Mouse (Mus musculus): ENCODE measurements around the gene Ces3b. TPM values are rescaled to one million over a fixed set of nuclear protein-coding genes. Genes with fewer than 3 reads are reported as not detected.

Ces3b gene
- polyA plus RNA-seq, 1 experiment from 2014 or later = not detected

Other genes with a start within 250 kb of the Ces3b start
- not detected in 2 replicates for gene Ces2c, start 236.7 kb upstream of the Ces3b start, polyA plus RNA-seq (2015; fragmentation: Nextera tagmentation; extraction: Ambion mirVana)
- gene Ces2e, start 157.5 kb upstream of the Ces3b start, polyA plus RNA-seq (2015; fragmentation: Nextera tagmentation; extraction: Ambion mirVana) = 0.06 TPM in 1 of 2 replicates, not detected in the other
- gene Ces2f, start 136.4 kb upstream of the Ces3b start, polyA plus RNA-seq (2015; fragmentation: Nextera tagmentation; extraction: Ambion mirVana) = 0.06 and 0.13 TPM in 2 replicates
- 0.05 and 0.24 TPM in 2 replicates for gene Ces2g, start 122.0 kb upstream of the Ces3b start, polyA plus RNA-seq (2015; fragmentation: Nextera tagmentation; extraction: Ambion mirVana)
- gene Ces2h, start 82.9 kb upstream of the Ces3b start, polyA plus RNA-seq (2015; fragmentation: Nextera tagmentation; extraction: Ambion mirVana) = not detected in 2 replicates
- not detected in 2 replicates for gene Ces3a, start 35.2 kb upstream of the Ces3b start, polyA plus RNA-seq (2015; fragmentation: Nextera tagmentation; extraction: Ambion mirVana)
- not detected in 2 replicates for gene Ces4a, start 48.0 kb downstream of the Ces3b start, polyA plus RNA-seq (2015; fragmentation: Nextera tagmentation; extraction: Ambion mirVana)
- gene Cbfb, start 86.9 kb downstream of the Ces3b start, polyA plus RNA-seq (2015; fragmentation: Nextera tagmentation; extraction: Ambion mirVana) = 97.1 and 101 TPM in 2 replicates
- 27.3 and 27.6 TPM in 2 replicates for gene D230025D16Rik, start 141.4 kb downstream of the Ces3b start, polyA plus RNA-seq (2015; fragmentation: Nextera tagmentation; extraction: Ambion mirVana)
- 24.7 and 25.4 TPM in 2 replicates for gene B3gnt9, start 171.4 kb downstream of the Ces3b start, polyA plus RNA-seq (2015; fragmentation: Nextera tagmentation; extraction: Ambion mirVana)
- 20.1 and 23.2 TPM in 2 replicates for gene Tradd, start 180.9 kb downstream of the Ces3b start, polyA plus RNA-seq (2015; fragmentation: Nextera tagmentation; extraction: Ambion mirVana)
- gene Fbxl8, start 180.9 kb downstream of the Ces3b start, polyA plus RNA-seq (2015; fragmentation: Nextera tagmentation; extraction: Ambion mirVana) = 2.6 and 2.8 TPM in 2 replicates
- 0.11 and 0.19 TPM in 2 replicates for gene Hsf4, start 186.0 kb downstream of the Ces3b start, polyA plus RNA-seq (2015; fragmentation: Nextera tagmentation; extraction: Ambion mirVana)
- gene Nol3, start 192.4 kb downstream of the Ces3b start, polyA plus RNA-seq (2015; fragmentation: Nextera tagmentation; extraction: Ambion mirVana) = 2.7 and 3.1 TPM in 2 replicates
- gene 4931428F04Rik, start 206.1 kb downstream of the Ces3b start, polyA plus RNA-seq (2015; fragmentation: Nextera tagmentation; extraction: Ambion mirVana) = 16.3 TPM in 2 replicates
- gene Exoc3l, start 212.3 kb downstream of the Ces3b start, polyA plus RNA-seq (2015; fragmentation: Nextera tagmentation; extraction: Ambion mirVana) = 8.3 and 9.1 TPM in 2 replicates
- gene E2f4, start 213.9 kb downstream of the Ces3b start, polyA plus RNA-seq (2015; fragmentation: Nextera tagmentation; extraction: Ambion mirVana) = 73.6 and 75.4 TPM in 2 replicates
- gene Elmo3, start 221.8 kb downstream of the Ces3b start, polyA plus RNA-seq (2015; fragmentation: Nextera tagmentation; extraction: Ambion mirVana) = 3.9 and 5.1 TPM in 2 replicates
- 1.8 and 2.7 TPM in 2 replicates for gene Lrrc29, start 242.5 kb downstream of the Ces3b start, polyA plus RNA-seq (2015; fragmentation: Nextera tagmentation; extraction: Ambion mirVana)
- 119 and 122 TPM in 2 replicates for gene Tmem208, start 242.6 kb downstream of the Ces3b start, polyA plus RNA-seq (2015; fragmentation: Nextera tagmentation; extraction: Ambion mirVana)